Comparison of ENCODE assay signal across 8 mouse cellular contexts in the genomic region with DNA sequence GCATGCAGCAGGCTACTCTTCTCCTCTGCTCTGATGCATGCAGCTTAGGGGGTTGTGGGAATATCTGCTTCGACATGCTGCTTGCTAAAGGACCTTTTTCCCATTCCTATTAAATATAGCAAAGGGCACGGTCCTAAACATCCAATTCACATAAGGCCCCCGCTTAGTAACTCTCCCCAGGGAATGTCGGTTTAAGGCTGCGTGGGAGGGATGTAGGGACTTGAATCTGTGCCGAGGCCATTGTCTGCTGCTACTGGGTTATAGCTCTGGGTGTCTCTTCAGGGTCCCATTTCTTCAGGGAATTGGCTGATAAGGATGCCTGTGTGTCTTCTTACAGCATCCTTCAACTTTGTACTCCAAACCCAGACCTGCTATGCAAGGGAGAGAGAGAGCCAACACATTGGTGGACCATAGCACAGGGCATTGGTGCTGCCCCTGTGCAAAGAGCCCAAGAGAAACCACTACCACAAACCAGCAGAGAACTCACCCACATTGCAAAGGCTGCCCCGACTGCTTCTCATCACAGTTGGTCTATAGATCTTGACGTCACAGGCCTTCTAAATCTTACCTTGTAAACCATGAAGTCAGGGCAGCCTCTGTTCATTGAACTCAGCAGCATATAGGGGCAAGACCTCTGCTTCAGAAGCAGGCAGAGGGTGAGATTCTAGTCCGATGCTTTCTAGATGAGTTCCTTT. TPM values are rescaled to one million over a fixed set of nuclear protein-coding genes. Genes with fewer than 3 reads are reported as not detected.
DNase-seq lines count a peak whose midpoint lies in the region; ATAC-seq and TF ChIP-seq lines count a peak whose summit lies in the region.

No protein-coding gene starts in this region.

- no peak for TF ChIP-seq POLR2A in MEL (IDR thresholded peaks at IDR 0.05; ENCODE audit: control insufficient read depth in 1 of 2, insufficient read depth in 1 of 2, low read depth in 1 of 2, low read length in 2 of 2, poor library complexity in 1 of 2)

- peak overlapping the region; percentile 65 to 90 for H3K4me3 ChIP-seq in MEL (ENCODE audit: control insufficient read depth in 1 of 2, insufficient read depth in 1 of 2, low read depth in 2 of 2, low read length in 2 of 2)
- H3K4me3 ChIP-seq in hindbrain, embryonic 14.5 days (replicated peaks; ENCODE audit: low read length) = no peak overlapping the region

- peak overlapping the region; percentile 86 for H3K27ac ChIP-seq in MEL (ENCODE audit: control insufficient read depth, low read depth, low read length)
- H3K27ac ChIP-seq in hindbrain, embryonic 14.5 days = no peak overlapping the region

- H3K4me2 ChIP-seq in hindbrain, embryonic 14.5 days (replicated peaks) = peak overlapping the region; percentile 100

- H3K4me1 ChIP-seq in MEL (ENCODE audit: control insufficient read depth in 1 of 2, insufficient read depth in 2 of 2, low read length in 2 of 2) = peaks cover 14 to 38% of the 10 kb centered on the region in 2 experiments
- H3K4me1 ChIP-seq in hindbrain, embryonic 14.5 days (replicated peaks; ENCODE audit: control insufficient read depth, insufficient read depth, low read length) = no peaks in the 10 kb centered on the region

- TF ChIP-seq CTCF in MEL (IDR thresholded peaks at IDR 0.05 in 2 of 3, conservative IDR thresholded peaks at IDR 0.05 in 1 of 3; ENCODE audit: control insufficient read depth in 1 of 3, insufficient read depth in 1 of 3, low read depth in 2 of 3, low read length in 3 of 3, poor library complexity in 1 of 3, severe bottlenecking in 1 of 3) = no peak

- no peaks in the 10 kb centered on the region for H3K27me3 ChIP-seq in MEL (ENCODE audit: control insufficient read depth in 1 of 2, insufficient read depth in 2 of 2, low read length in 2 of 2)
- peaks cover 33% of the 10 kb centered on the region for H3K27me3 ChIP-seq in hindbrain, embryonic 14.5 days (ENCODE audit: control insufficient read depth, insufficient read depth, low read length)

- H3K9me3 ChIP-seq in MEL (replicated peaks; ENCODE audit: insufficient read depth, low read length) = no peaks in the 10 kb centered on the region
- H3K9me3 ChIP-seq in hindbrain, embryonic 14.5 days (ENCODE audit: control insufficient read depth, low read length) = no peaks in the 10 kb centered on the region

- DNase-seq in heart, adult 11 months = peak; percentile 97
- DNase-seq in heart, postnatal 14 days = no peak
- peak; percentile 67 for DNase-seq in MEL (ENCODE audit: low read depth, low spot score)
- no peak for DNase-seq in hindbrain, embryonic 14.5 days (ENCODE audit: low spot score)
- DNase-seq in ovary, postnatal 14 days (ENCODE audit: low spot score) = no peak
- DNase-seq in urinary bladder, postnatal 14 days (ENCODE audit: low spot score) = no peak
- DNase-seq in left cerebral cortex, adult 9 months (ENCODE audit: low spot score in 2 of 2) = no peak

- 34% methylated on average over 9 of the region's 9 CpGs for WGBS in hindbrain, embryonic 14.5 days

- peaks cover 24% of the 10 kb centered on the region for H3K79me2 ChIP-seq in MEL (ENCODE audit: control insufficient read depth, insufficient read depth, low read length, poor library complexity)

- peak in 1 of 2 experiments; percentile 12; a peak in 1 of 4 replicates for TF ChIP-seq EP300 in MEL (IDR thresholded peaks at IDR 0.05; ENCODE audit: low read depth in 1 of 2, low read length in 2 of 2)

- peak overlapping the region; percentile 77 for H3K9ac ChIP-seq in MEL (ENCODE audit: control insufficient read depth, low read depth, low read length, poor library complexity, severe bottlenecking)
- H3K9ac ChIP-seq in hindbrain, embryonic 14.5 days = no peak overlapping the region

- peaks cover 0 to 17% of the 10 kb centered on the region in 2 experiments; a peak in 2 of 4 replicates for H3K36me3 ChIP-seq in MEL (ENCODE audit: control insufficient read depth in 1 of 2, insufficient read depth in 2 of 2, low read length in 2 of 2)
- H3K36me3 ChIP-seq in hindbrain, embryonic 14.5 days (replicated peaks; ENCODE audit: control insufficient read depth, insufficient read depth) = no peaks in the 10 kb centered on the region

- intact Hi-C loops in heart, postnatal 14 days (cut with DNase I) = no loop called here

- ATAC-seq in hindbrain, embryonic 14.5 days (ENCODE audit: low FRiP score) = no peak
- peak; percentile 40; the same call in 1 of the 2 replicates for ATAC-seq in monocyte, adult 5-6 weeks (replicated peaks; ENCODE audit: insufficient number of reproducible peaks, low FRiP score, low TSS enrichment, poor library complexity, severe bottlenecking)

- TF ChIP-seq RAD21 in MEL (IDR thresholded peaks at IDR 0.05; ENCODE audit: low read depth, low read length) = no peak

TF ChIP-seq in MEL, 35 proteins besides CTCF, POLR2A, EP300 and RAD21:
- TF ChIP-seq USF1 (IDR thresholded peaks at IDR 0.05; ENCODE audit: low read depth, low read length) = no peak
- no peak for TF ChIP-seq USF2 (IDR thresholded peaks at IDR 0.05; ENCODE audit: borderline replicate concordance in 1 of 2, insufficient read depth in 1 of 2, low read depth in 1 of 2, low read length in 2 of 2)
- no peak for TF ChIP-seq GATA1 (IDR thresholded peaks at IDR 0.05; ENCODE audit: low read depth, low read length)
- no peak for TF ChIP-seq MAX (IDR thresholded peaks at IDR 0.05; ENCODE audit: low read length)
- no peak for TF ChIP-seq RCOR1 (IDR thresholded peaks at IDR 0.05; ENCODE audit: low read depth, low read length)
- TF ChIP-seq SMC3 (IDR thresholded peaks at IDR 0.05; ENCODE audit: low read depth, low read length) = no peak
- no peak for TF ChIP-seq TCF12 (IDR thresholded peaks at IDR 0.05; ENCODE audit: low read depth, low read length)
- no peak for TF ChIP-seq JUND (IDR thresholded peaks at IDR 0.05; ENCODE audit: low read depth, low read length)
- no peak for TF ChIP-seq GABPA (IDR thresholded peaks at IDR 0.05; ENCODE audit: low read depth, low read length)
- no peak for TF ChIP-seq POLR2AphosphoS2 (IDR thresholded peaks at IDR 0.05; ENCODE audit: low read length)
- TF ChIP-seq ZC3H11A (IDR thresholded peaks at IDR 0.05; ENCODE audit: low read depth, low read length) = no peak
- TF ChIP-seq CHD1 (IDR thresholded peaks at IDR 0.05; ENCODE audit: low read depth, low read length) = no peak
- no peak for TF ChIP-seq E2F4 (IDR thresholded peaks at IDR 0.05; ENCODE audit: borderline replicate concordance, low read depth, low read length)
- TF ChIP-seq MAFK (IDR thresholded peaks at IDR 0.05; ENCODE audit: borderline replicate concordance, low read depth, low read length) = no peak
- no peak for TF ChIP-seq KAT2A (conservative IDR thresholded peaks at IDR 0.05; ENCODE audit: low read depth, low read length)
- TF ChIP-seq SIN3A (IDR thresholded peaks at IDR 0.05; ENCODE audit: low read length) = no peak
- TF ChIP-seq NELFE (IDR thresholded peaks at IDR 0.05; ENCODE audit: low read depth, low read length) = no peak; the same call in 1 of the 2 replicates

RNA-seq across cellular contexts. Expression of a gene that starts 0.7 kb away (rescaled TPM):
- total RNA-seq in heart, postnatal 14 days (2021) = 100 to 1,000 TPM; 103 to 109 TPM
- 19.0 and 23.2 TPM in 2 replicates for total RNA-seq in MEL (2012; rRNA removed)
- polyA plus RNA-seq in MEL (2012; ENCODE audit: insufficient read depth in 1 of 2, insufficient read length in 2 of 2, low read depth in 1 of 2, low replicate concordance in 2 of 2, missing spikeins in 1 of 2) = 10 to 100 TPM in 1 of 2 experiments, not detected in 1; 38.0 TPM
- 6.0 and 8.4 TPM in 2 replicates for polyA plus RNA-seq in hindbrain, embryonic 14.5 days (2014; fragmentation: Nextera tagmentation; extraction: Ambion mirVana)
- total RNA-seq in monocyte, adult 5-6 weeks (2017) = 85.7 to 143 TPM (median 87.9 TPM) in 3 replicates

RNA-seq across cellular contexts. Expression of a gene that starts 54.7 kb away (rescaled TPM):
- 10 to 100 TPM; 43.5 to 52.3 TPM for total RNA-seq in heart, postnatal 14 days (2021)
- 83.6 and 105 TPM in 2 replicates for total RNA-seq in MEL (2012; rRNA removed)
- polyA plus RNA-seq in MEL (2012; ENCODE audit: insufficient read depth in 1 of 2, insufficient read length in 2 of 2, low read depth in 1 of 2, low replicate concordance in 2 of 2, missing spikeins in 1 of 2) = 100 to 1,000 TPM in 1 of 2 experiments, not detected in 1; 184 TPM
- polyA plus RNA-seq in hindbrain, embryonic 14.5 days (2014; fragmentation: Nextera tagmentation; extraction: Ambion mirVana) = 35.2 and 36.5 TPM in 2 replicates
- total RNA-seq in monocyte, adult 5-6 weeks (2017) = 97.4 to 180 TPM (median 175 TPM) in 3 replicates

Comparison
In these comparisons a context has a peak if more than half of its experiments do, and no peak if none do; other contexts are left out.
1. DNase-seq: peak in heart, adult 11 months (single experiment) and MEL (single experiment); none in heart, postnatal 14 days (0 of 2), hindbrain, embryonic 14.5 days (single experiment), ovary, postnatal 14 days (single experiment), urinary bladder, postnatal 14 days (single experiment) and left cerebral cortex, adult 9 months (0 of 2).